Mouse (Mus musculus): ENCODE measurements around the gene Ube2d1. TPM values are rescaled to one million over a fixed set of nuclear protein-coding genes. Genes with fewer than 3 reads are reported as not detected.

Ube2d1 gene
- 22.6 TPM for polyA plus RNA-seq (2017; shearing (Covaris generic))

GRCm38 (mm10) chr10:71285126-71285580, at the start of gene Ube2d1:
Gene Ube2d1, minus strand, starts transcription at chr10:71285262.

GRCm38 (mm10) chr10:71238240-71238554, 46.9 kb downstream of the Ube2d1 start, which contains the start of gene Tfam:
Gene Tfam, minus strand, starts transcription at chr10:71238280.

Other genes with a start within 250 kb of the Ube2d1 start
- gene Bicc1, start 125.6 kb downstream of the Ube2d1 start, polyA plus RNA-seq (2017; shearing (Covaris generic)), result not detected
- gene Tfam, start 47.0 kb downstream of the Ube2d1 start, polyA plus RNA-seq (2017; shearing (Covaris generic)), result 115 TPM
- 46.2 TPM for gene Cisd1, start 59.7 kb upstream of the Ube2d1 start, polyA plus RNA-seq (2017; shearing (Covaris generic))
- gene Ipmk, start 62.5 kb upstream of the Ube2d1 start, polyA plus RNA-seq (2017; shearing (Covaris generic)), result 3.3 TPM